Mouse (Mus musculus): Measurements from ENCODE around the gene Ndst2. TPM values are rescaled to one million over a fixed set of nuclear protein-coding genes. Genes with fewer than 3 reads are reported as not detected.

Ndst2 gene
- total and polyA plus RNA-seq, 3 experiments, result 37.1 to 54.0 (median 39.5) TPM

GRCm38 (mm10) chr14:20771941-20772340 lies 37.6 kb upstream of the Ndst2 start:
- H3K36me3 ChIP-seq (ENCODE audit: control insufficient read depth in 1 of 2, insufficient read depth in 2 of 2, low read length in 2 of 2), result no peaks in the 10 kb centered on the region; a peak in 1 of 4 replicates
- H3K9me3 ChIP-seq (replicated peaks; ENCODE audit: insufficient read depth, low read length), result no peaks in the 10 kb centered on the region
- no peaks in the 10 kb centered on the region for H3K4me1 ChIP-seq (ENCODE audit: control insufficient read depth in 1 of 2, insufficient read depth in 2 of 2, low read length in 2 of 2)
- no peak for DNase-seq (ENCODE audit: low read depth, low spot score)
- no peak overlapping the region for H3K9ac ChIP-seq (ENCODE audit: control insufficient read depth, low read depth, low read length, poor library complexity, severe bottlenecking)
- TF ChIP-seq ZNF384 (IDR thresholded peaks at IDR 0.05; ENCODE audit: low read depth, low read length), result no peak
- no peak for TF ChIP-seq MAZ (IDR thresholded peaks at IDR 0.05; ENCODE audit: low read depth, low read length)
- no peak for TF ChIP-seq ZMIZ1 (IDR thresholded peaks at IDR 0.05; ENCODE audit: low read depth, low read length)
- TF ChIP-seq MYC (IDR thresholded peaks at IDR 0.05; ENCODE audit: low read depth, low read length), result no peak
- TF ChIP-seq E2F4 (IDR thresholded peaks at IDR 0.05; ENCODE audit: borderline replicate concordance, low read depth, low read length), result no peak
- TF ChIP-seq CHD1 (IDR thresholded peaks at IDR 0.05; ENCODE audit: low read depth, low read length), result no peak
- no peak for TF ChIP-seq BHLHE40 (IDR thresholded peaks at IDR 0.05; ENCODE audit: borderline replicate concordance, low read depth, low read length)
- H3K4me3 ChIP-seq (ENCODE audit: control insufficient read depth in 1 of 2, insufficient read depth in 1 of 2, low read depth in 2 of 2, low read length in 2 of 2), result no peak overlapping the region
- H3K79me2 ChIP-seq (ENCODE audit: control insufficient read depth, insufficient read depth, low read length, poor library complexity), result no peaks in the 10 kb centered on the region
- H3K27ac ChIP-seq (ENCODE audit: control insufficient read depth, low read depth, low read length), result no peak overlapping the region
- H3K27me3 ChIP-seq (ENCODE audit: control insufficient read depth in 1 of 2, insufficient read depth in 2 of 2, low read length in 2 of 2), result no peaks in the 10 kb centered on the region

GRCm38 (mm10) chr14:20768581-20768980 lies 34.2 kb upstream of the Ndst2 start:
- no peak for DNase-seq (ENCODE audit: low read depth, low spot score)
- H3K27me3 ChIP-seq (ENCODE audit: control insufficient read depth in 1 of 2, insufficient read depth in 2 of 2, low read length in 2 of 2), result no peaks in the 10 kb centered on the region
- TF ChIP-seq MAFK (IDR thresholded peaks at IDR 0.05; ENCODE audit: borderline replicate concordance, low read depth, low read length) (no peak), RCOR1 (IDR thresholded peaks at IDR 0.05; ENCODE audit: low read depth, low read length) (no peak), ZNF384 (IDR thresholded peaks at IDR 0.05; ENCODE audit: low read depth, low read length) (no peak), E2F4 (IDR thresholded peaks at IDR 0.05; ENCODE audit: borderline replicate concordance, low read depth, low read length) (no peak), USF2 (IDR thresholded peaks at IDR 0.05; ENCODE audit: borderline replicate concordance in 1 of 2, insufficient read depth in 1 of 2, low read depth in 1 of 2, low read length in 2 of 2) (no peak), ZC3H11A (IDR thresholded peaks at IDR 0.05; ENCODE audit: low read depth, low read length) (no peak), ZMIZ1 (IDR thresholded peaks at IDR 0.05; ENCODE audit: low read depth, low read length) (no peak), SIN3A (IDR thresholded peaks at IDR 0.05; ENCODE audit: low read length) (no peak), CHD1 (IDR thresholded peaks at IDR 0.05; ENCODE audit: low read depth, low read length) (no peak), HCFC1 (IDR thresholded peaks at IDR 0.05; ENCODE audit: low read depth, low read length) (no peak), NELFE (IDR thresholded peaks at IDR 0.05; ENCODE audit: low read depth, low read length) (no peak), GABPA (IDR thresholded peaks at IDR 0.05; ENCODE audit: low read depth, low read length) (no peak)
- H3K4me3 ChIP-seq (ENCODE audit: control insufficient read depth in 1 of 2, insufficient read depth in 1 of 2, low read depth in 2 of 2, low read length in 2 of 2), result no peak overlapping the region
- H3K9me3 ChIP-seq (replicated peaks; ENCODE audit: insufficient read depth, low read length), result no peaks in the 10 kb centered on the region
- H3K36me3 ChIP-seq (ENCODE audit: control insufficient read depth in 1 of 2, insufficient read depth in 2 of 2, low read length in 2 of 2), result peaks cover 0 to 4% of the 10 kb centered on the region in 2 experiments; a peak in 2 of 4 replicates
- no peak overlapping the region for H3K27ac ChIP-seq (ENCODE audit: control insufficient read depth, low read depth, low read length)
- H3K79me2 ChIP-seq (ENCODE audit: control insufficient read depth, insufficient read depth, low read length, poor library complexity), result no peaks in the 10 kb centered on the region
- no peaks in the 10 kb centered on the region for H3K4me1 ChIP-seq (ENCODE audit: control insufficient read depth in 1 of 2, insufficient read depth in 2 of 2, low read length in 2 of 2)
- no peak overlapping the region for H3K9ac ChIP-seq (ENCODE audit: control insufficient read depth, low read depth, low read length, poor library complexity, severe bottlenecking)
